Mouse (Mus musculus) gastrocnemius, adult 2 months (tissue): Measurements from ENCODE around the gene Arhgap21. TPM values are rescaled to one million over a fixed set of nuclear protein-coding genes. Genes with fewer than 3 reads are reported as not detected.
A peak's percentile ranks its signal among the peaks of the same experiment; 100 is the strongest.

ENCODE experiments used
- DNase-seq: peaks from one replicate; pipeline ENCODE4 v3.0.0; 2022
- H3K27ac ChIP-seq: fragments of 200-600 bp; 2 replicates; pipeline ENCODE4 v1.8.1; 2022; ENCODE audit warnings: mild to moderate bottlenecking
- H3K4me3 ChIP-seq: fragments of 200-600 bp; 2 replicates; pipeline ENCODE4 v1.8.1; 2022; ENCODE audit warnings: mild to moderate bottlenecking, moderate library complexity
- CTCF ChIP-seq: fragments of 200-600 bp; IDR thresholded peaks from 2 replicates; pipeline ENCODE4 v1.8.1; 2022; ENCODE audit warnings: antibody characterized with exemption, mild to moderate bottlenecking, moderate library complexity
- intact Hi-C: fragments of 180-260 bp; cut with DNase I; formaldehyde crosslinking; loops from one replicate; pipeline ENCODE4 v1.15.1; 2025
- total RNA-seq, 2 experiments: library from RNA; stranded (reverse); gene quantifications; 2 replicates each; pipeline ENCODE4 v1.2.3; 2021

Gene Arhgap21
- total RNA-seq, 2 experiments from 2014 or later: 32.4 to 35.6 TPM

DNA sequence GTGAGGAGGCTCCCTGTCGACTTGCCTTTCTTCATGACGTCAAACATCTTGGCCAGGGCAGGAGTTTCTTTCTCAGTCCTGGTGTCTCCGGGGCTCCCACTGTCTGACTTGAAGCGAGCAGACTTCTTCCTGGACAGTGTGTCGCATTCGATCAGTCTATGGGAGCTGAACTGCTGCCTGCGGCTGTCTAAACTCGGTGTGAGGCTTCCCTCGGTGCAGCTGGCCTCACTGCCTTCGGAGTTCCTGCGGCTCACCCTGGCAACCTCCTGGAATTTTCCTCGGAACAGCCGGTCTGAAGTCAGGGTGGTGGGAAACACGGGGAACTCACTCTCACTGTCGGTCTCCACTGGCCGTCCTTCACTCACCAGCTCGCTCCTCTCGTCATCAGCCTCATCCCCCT lies 119.3 kb downstream of the Arhgap21 start:
- H3K4me3 ChIP-seq: no peak overlapping the region
- no peak overlapping the region for H3K27ac ChIP-seq
- intact Hi-C loops: no loop called here
- DNase-seq: no peak
- no peak for TF ChIP-seq CTCF

DNA sequence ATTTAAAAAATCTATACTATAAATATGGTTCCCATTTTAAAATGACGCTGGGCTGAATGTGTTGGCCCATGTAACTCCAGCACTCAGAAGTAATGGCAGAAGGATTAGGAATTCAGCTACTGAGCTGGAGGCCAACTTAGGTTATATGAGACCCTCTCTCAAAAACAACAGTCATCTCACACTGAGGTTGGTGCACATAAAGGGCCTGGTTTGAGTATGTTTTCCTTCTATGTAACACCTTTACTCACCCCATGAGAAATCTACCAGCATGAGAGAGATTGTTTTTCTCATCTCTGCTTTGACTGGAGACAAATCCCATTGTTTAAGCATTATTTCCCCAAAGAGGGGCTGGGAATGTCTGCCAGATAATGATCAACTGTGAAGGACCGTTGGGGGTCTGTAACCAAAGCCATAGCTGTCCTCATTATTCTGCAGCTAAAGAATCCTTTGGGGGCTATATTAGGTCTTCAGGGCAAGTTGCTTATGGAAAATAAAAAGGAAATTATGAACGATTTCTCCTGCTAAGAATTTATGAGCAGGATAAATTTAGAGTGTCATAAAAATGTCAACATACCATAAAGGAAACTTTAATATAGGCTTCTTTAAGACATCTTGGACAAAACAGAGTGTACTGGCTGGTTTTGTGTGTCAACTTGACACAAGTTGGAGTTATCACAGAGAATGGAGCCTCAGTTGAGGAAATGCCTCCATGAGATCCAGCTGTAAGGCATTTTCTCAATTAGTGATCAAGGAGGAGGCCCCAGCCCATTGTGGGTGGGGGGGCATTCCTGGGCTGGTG lies 136.9 kb downstream of the Arhgap21 start:
- no peak overlapping the region for H3K27ac ChIP-seq
- H3K4me3 ChIP-seq: no peak overlapping the region
- no peak for DNase-seq
- no peak for TF ChIP-seq CTCF
- intact Hi-C loops: no loop called here

DNA sequence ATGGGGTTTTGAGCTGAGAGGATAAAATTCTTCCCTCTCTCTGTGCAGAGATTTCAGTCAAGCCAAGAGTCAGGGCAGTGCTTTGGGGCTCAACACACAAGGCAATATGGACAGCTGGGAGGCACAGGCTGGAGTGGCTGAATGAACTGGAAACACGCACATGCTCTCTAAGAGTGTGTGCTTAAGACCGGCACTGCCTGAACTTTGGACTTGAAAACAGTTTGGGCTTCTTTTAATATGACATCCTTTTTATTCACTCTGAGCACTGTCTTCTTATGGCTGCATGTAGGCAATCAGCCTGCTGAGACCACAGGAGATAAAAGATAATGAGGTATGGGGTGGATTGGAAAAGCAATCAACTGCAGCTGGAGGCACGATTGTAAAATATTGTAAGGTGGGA lies 137.8 kb downstream of the Arhgap21 start:
- no peak overlapping the region for H3K27ac ChIP-seq
- DNase-seq: no peak
- no peak for TF ChIP-seq CTCF
- H3K4me3 ChIP-seq: no peak overlapping the region
- intact Hi-C loops: no loop called here

DNA sequence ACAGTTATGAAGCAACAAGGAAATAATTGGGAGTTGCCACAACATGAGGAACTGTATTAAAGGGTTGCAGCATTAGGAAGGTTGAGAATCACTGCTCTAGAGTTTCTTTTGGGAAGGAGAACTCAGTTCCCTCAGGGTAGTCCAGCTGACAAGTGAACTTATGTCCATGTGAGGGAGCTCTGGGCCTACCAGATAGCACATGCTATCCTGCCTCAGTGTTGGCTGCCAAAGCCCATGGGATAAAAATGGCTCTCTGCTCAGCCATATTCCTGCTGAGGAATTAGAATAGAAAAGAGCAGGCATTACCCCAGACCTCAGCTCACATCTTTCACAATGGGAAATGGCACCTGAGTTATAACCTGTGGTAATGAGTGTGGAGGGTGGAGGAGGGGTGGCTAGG lies 142.4 kb downstream of the Arhgap21 start:
- no peak for DNase-seq
- TF ChIP-seq CTCF: peak; percentile 10; the same call in 1 of the 2 replicates
- H3K27ac ChIP-seq: no peak overlapping the region
- H3K4me3 ChIP-seq: no peak overlapping the region
- intact Hi-C loops: no loop called here

DNA sequence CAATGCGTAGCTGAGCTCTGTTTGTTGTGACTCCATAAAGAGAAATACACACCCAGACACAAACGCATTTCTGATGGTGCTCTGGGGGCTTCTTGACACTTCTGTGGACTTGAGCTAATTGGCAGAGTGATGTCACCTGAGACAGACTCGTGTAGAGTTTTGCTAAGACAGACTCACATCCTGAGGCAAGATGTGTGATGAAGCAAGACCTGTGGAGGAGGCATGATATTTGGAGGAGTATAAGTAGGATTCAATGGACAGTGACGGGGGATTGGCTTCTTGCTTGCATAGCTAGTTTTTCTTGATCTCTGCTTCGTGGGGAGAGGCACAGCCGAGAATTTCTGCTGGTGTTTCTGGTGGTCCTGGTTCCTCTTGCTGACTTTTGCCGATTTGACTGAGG lies 150.5 kb downstream of the Arhgap21 start:
- Histone ChIP-seq H3K4me3 (no peak overlapping the region), H3K27ac (no peak overlapping the region)
- intact Hi-C loops: no loop called here
- DNase-seq: no peak
- TF ChIP-seq CTCF: no peak

DNA sequence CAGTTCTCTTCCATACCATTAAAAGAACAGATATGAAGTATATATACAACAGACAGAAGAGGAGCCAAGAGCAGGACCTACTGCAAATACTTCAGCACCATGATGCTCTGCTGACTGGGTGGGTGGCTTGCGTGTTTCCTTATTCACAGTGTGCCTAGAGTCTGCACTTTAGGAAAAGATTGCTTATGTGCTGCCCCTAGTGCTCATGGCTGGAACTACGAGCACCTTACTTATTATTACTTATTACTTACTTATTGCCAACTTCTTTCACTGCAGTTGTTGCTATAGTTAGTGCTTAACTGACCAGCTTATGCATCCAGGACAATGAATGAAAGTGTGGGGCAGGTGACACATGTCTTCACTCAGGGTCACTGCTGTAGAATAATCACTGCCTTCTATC lies 154.7 kb downstream of the Arhgap21 start:
- Histone ChIP-seq H3K4me3 (no peak overlapping the region), H3K27ac (no peak overlapping the region)
- peak; percentile 43; the same call in 1 of the 2 replicates for TF ChIP-seq CTCF
- DNase-seq: no peak
- intact Hi-C loops: no loop called here

DNA sequence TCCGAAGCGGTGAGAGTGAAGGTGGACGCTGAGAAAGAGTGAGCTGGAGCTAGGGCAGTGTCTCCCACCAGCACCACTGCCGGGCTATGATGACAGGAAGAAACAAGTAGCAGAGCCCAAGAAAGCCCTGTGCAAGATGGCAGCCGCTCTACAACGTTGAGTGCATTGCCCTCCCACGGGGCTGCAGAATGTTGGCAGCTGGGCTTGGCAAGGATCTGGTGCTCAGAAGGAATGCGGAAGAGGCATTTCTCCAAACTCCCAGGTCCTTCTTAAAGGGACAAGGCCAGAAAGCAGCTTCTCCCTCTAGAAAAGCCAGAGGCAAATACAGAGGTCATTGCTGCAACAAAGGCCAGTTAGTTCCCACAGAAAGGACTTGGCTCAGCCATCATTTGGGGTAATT lies 157.2 kb downstream of the Arhgap21 start:
- Histone ChIP-seq H3K27ac (no peak overlapping the region), H3K4me3 (no peak overlapping the region)
- no peak for TF ChIP-seq CTCF
- intact Hi-C loops: no loop called here
- DNase-seq: peak; percentile 46

DNA sequence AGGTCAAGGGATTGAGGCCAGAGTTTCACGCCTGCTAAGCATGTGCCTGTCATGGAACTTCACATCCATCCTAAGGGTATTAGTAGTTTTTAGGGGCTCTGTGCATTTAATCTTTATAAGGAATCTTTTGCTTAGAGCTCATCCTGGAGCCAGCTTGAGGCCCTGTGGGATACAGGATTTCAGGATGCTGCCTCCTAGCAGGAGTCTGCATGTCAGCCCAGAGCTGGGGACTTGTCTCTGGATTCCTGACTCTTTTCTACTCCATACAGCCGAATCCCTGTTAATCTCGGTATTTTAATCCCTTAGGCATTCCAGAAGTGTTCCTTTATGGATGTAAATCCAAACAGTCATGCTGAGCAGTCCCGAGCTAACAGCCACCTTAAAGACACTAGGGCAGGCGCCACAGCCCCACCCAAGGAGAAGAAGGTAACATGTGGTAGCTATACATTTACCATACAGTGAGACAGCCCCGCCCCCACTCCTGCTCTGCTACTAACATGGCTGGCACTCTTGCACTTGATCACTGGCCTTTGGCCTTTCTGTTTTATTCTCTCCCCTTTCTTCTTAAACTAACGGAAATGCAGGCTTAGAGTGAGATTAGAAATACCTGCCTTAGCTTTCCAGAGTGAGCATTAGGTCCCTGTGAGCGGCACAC lies 167.3 kb downstream of the Arhgap21 start:
- intact Hi-C loops: no loop called here
- H3K4me3 ChIP-seq: no peak overlapping the region
- H3K27ac ChIP-seq: no peak overlapping the region
- TF ChIP-seq CTCF: no peak
- no peak for DNase-seq

Other genes with a start within 250 kb of the Arhgap21 start
- gene Enkur, start 236.5 kb upstream of the Arhgap21 start, total RNA-seq: under 1 TPM; 0.20 to 0.87 TPM
- 1 to 10 TPM; 2.6 to 3.7 TPM for gene Thnsl1, start 236.8 kb upstream of the Arhgap21 start, total RNA-seq